Mouse (Mus musculus): Measurements from ENCODE around the gene Tdrd6.

Tdrd6 gene

DNA sequence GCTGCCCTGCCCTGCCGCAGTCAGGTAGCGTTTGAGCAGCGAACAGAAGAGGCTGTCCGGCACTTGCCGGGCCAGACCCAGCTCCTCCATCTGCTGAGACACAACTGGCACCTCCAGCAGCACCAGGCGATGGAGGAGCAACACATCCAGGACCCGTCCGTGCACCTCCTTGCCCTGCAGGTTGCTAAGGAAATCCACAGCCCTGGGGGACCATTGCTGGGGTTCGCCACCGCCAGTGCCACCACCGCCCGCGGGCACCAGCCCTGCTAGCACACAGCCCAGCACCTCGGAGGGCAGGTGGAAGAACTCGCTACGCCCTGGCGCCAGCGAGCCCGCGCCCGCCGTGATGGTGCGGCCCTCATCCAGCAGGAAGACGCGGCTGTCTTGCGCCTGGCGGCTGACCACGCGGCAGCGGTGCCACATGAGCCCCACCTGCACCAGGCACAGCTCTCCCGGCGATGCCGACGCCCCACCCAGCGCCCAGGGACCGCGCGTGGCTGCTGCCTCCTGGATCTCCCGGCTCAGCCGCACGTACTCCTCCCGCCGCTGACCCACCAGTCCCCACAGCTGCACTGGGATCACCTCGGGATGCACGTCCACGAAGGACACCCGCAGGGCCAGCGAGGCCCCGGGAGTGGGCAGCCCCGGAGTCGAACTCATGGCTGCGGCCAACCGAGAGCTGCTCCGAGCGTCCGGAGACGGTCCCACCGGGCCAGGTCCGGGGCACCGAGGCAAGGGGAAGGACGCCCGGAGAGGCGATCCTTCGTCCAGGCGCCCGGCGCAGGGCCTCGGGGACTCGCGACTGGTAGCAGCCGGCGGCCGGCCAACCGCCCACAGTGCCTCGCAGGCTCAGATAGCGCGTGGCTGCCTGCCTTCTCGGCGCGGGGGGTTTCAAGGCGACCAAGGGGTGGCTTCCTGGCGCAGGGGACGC lies at the start of gene Tdrd6:
TSS of gene Tdrd6 (minus strand) at position 804 of the 931 bp plus-strand sequence.
- DNase-seq (ENCODE audit: low read depth, low spot score), result no peak

DNA sequence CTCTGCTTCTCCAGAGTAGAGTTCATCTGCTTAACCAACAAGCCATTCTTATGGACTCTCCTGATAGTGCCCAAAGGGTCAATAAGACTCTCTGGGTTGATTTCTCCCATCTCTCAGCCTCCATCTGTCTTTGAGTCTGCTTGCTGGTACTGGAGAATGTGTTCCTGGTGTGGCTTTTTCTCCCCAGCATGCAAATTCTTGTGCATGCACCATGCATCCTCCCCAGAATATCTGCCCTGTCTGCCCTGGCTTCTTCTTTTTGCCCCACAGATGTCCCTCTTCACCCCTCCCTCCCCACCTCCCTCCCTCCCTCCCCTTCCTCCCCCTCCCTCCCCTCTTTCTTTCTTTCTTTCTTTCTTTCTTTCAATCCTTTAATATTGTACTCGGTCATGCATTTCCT lies 47.2 kb upstream of the Tdrd6 start:
- DNase-seq (ENCODE audit: low read depth, low spot score), result no peak

DNA sequence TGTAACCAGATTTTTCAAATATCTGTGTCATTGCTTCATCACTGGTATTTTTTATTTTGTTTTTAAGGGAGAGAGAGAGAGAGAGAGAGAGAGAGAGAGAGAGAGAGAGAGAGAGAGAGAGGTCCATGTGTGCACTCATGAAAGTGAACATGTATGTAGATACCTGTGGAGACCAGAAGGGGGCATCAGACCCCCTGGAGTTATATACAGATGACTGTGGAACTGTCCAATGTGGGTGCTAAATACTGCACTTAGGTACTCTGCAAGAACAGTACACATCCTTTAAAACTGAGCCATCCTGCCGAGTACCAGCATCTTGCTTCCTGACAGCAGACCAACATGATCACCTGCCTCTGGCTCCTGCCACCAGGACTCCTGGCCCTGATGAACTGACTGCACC lies 46.1 kb upstream of the Tdrd6 start:
- no peak for DNase-seq (ENCODE audit: low read depth, low spot score)

DNA sequence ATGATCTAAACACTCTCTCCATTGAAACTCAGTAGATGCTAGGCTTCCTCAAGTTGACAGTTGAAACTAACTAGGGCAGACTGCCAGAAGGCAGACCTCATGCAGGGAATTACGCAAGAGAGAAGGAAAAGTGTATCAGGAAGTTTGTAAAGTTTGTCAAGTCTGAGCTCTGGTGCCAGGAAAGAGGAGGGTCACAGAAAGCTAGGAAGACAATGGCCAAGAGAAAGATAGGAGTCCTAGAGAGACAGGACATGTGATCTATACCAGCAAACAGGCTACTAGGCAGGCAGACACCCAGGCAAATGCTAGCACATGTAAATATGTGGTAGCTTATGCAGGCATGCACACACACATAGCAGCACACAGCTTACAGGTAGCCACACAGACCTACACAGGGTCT lies 45.1 kb upstream of the Tdrd6 start:
- DNase-seq (ENCODE audit: low read depth, low spot score), result no peak

DNA sequence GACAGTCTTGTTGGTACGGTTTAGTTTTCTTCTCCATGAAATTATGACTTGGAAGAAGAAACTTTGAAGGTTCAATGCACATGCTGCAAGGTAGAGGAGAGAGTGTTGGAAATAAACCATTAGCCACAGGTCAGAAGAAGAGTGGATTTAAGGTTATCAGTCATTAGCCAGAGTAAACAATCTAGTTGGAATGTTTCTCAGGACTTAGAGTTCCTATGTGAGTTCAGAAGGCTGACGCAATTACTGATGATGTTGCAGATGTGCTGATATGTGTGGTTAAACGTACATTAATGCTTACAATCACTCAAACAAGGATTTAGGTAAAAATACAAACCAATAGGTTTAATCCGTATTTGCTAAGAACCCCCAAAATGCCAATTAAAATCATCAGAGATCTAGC lies 41.8 kb upstream of the Tdrd6 start:
- no peak for DNase-seq (ENCODE audit: low read depth, low spot score)

DNA sequence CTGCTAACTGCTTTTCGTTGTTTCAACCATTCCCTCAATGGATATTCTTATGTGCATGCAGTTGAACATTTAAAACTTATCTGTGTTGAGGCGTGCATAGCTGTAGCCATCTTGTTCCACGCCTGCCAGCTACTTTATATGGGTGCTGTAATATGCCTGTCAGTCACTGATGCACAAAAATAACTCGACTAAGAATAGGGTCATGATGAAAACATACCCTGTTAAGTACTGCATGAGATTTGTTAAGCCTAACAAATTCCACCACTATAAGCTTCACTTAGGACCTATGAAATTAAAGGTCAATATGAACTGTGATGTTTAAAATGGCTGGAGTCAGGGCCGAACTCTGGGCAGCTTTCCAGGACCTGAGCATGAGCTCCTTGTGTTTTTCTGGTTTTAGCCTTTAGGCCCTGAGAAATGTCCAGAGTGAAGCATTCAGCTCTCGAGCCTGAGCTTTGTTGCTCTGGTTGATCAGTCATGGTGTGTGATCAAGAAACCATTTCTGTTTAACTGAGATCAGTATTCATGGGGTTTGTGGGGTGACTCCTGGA lies 39.1 kb upstream of the Tdrd6 start:
- DNase-seq (ENCODE audit: low read depth, low spot score), result peak; percentile 49

DNA sequence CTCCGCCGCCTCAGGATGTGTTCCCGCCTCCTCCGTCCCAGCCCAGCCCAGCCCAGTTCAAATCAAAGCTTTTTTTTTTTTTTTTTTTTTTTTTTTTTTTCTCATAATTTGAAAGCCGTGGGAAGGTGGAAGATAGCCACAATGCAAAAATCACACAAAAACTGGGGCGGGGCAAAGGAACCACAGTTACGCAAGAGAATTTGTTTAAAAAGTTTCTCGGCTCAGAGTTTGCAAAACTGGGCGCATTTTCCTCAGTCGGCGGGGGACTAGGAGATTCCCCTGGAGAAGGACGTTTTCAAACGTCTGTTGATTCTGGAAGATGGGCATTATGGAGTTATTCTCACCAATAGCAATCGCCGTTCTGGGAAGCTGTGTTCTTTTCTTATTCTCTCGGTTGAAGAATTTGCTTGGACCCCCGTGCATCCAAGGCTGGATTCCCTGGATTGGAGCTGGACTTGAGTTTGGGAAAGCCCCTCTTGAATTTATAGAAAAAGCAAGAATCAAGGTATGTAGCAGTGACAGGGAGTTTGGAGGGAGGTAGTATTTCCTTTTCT lies 37.3 kb upstream of the Tdrd6 start, which contains the start of gene Cyp39a1:
TSS of gene Cyp39a1 (plus strand) at position 136 of the 554 bp plus-strand sequence.
- DNase-seq (ENCODE audit: low read depth, low spot score), result no peak

DNA sequence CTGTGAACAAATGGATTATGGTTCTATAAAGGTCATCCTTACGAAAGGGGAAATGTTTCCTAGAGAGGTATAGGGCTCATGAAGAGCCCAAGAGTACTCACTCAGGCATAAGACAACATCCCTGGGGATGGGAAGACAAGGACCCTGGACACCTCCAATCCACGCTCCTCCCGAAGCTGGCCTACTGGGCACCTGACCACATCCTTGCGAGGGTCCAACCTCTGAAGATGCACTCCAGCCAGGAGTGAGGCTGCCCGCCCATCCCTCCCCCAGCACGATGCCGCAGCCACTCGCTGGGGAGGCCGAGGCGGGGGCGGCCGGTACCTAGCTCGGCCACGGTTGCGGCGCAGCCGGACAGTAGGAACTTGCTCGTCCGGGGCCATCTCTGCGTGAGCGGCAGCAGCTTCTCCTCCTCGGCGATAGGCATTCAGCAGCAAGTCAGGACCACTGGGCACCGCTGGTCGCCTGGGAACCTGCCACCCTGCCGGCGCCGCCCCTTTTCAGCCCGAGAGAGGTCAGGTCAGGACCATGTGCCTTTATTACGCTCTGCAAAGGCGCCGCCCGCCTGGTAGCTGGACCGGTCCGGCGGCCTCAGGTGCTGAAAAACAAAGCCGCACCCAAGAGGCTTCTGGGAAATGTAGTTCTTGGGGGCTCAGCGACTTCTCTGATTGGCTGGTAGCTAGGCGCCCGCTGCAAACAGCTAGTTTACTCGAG lies 36.6 kb upstream of the Tdrd6 start, which contains the start of gene Slc25a27:
TSS of gene Slc25a27 (minus strand) at position 639 of the 714 bp plus-strand sequence.
- DNase-seq (ENCODE audit: low read depth, low spot score), result peak; percentile 92

DNA sequence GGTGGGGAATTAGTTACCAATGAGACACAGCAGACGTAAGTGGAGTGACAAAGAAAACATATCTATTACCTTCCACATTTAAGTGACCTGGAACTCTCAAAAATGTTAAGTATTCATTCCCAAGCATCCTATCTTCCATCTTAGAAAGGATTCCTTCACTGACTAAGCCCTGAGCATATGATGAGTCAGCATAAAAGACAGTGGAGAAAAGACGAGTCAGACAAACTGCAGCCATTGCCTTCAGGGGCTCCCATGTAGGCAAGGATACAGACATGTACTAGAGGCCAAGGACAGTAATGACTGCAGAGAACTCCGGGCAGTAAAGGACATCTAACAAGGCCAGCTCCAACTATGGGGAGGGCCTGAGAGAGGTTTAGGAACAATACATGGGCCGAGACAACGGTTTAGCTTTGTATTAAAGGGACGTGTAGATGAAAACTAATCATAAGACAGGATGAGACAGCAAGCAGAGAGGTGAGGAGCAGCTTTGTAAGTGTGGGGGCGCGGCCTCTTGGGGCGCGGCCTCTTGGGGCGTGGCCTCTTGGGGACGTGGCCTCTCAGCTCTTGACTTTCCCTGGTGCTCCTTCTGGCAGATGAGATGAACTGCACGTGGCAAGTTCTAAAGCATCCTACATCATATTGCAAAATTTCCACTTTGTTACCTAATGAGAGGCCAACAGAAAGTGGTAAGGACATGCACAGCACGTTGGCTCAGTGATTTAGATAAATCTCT lies 21.4 kb upstream of the Tdrd6 start:
- DNase-seq (ENCODE audit: low read depth, low spot score), result no peak

DNA sequence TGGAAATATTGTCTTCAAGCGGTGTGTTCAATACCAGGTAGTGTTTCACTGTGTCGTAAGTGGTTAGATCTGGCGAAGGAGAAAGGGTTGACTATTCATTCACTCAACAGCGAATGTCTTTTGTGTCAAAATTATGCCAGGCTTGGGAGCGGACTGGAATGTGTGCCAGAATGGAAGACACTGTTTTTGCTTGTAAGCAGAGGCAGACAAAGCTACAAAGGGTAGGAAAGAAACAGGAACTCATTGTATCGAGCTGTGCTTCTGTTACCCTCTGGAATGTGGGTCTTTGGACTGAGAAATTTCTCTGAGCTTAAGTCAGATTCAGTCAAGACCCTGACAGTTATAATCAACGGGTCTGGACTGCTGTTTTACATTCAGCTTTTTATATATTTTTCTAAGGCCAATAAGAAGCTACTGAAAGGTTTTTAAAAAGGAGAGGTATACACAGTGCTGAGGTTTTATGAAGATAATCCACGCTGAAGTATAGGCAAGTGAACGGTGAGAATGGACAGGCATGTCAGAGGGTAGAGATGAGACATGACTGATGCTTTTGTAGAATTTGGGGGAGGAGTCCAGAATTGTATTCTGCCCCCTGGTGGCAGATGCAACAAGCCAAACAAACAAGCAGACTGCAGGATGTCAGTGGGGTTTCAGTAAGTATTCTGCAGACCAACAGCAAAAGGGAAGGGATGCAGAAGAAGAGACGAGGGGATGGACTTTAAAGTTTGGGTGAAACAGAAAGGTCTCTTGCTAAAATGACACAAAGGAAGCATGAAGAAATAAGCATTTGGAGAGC lies 19.7 kb upstream of the Tdrd6 start:
- no peak for DNase-seq (ENCODE audit: low read depth, low spot score)

DNA sequence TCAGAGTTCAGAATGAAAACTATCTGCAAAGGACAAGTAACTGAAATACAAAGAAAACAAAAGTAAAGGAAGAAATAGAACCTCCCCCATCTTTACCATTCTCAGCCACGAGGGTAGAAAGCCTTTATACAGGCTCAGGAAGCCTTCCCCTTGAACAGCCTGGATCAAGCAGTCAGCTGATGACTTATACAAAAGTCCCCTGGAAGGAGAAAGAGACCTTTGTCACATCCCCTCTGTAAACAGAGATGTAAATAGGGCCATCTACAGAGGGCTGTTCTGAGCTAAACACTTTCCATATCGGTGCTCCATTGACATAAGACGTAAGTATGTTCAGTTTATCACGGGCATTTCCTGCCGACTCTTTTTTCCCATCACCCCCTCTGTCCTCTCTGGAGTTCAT lies 16.8 kb upstream of the Tdrd6 start:
- no peak for DNase-seq (ENCODE audit: low read depth, low spot score)

DNA sequence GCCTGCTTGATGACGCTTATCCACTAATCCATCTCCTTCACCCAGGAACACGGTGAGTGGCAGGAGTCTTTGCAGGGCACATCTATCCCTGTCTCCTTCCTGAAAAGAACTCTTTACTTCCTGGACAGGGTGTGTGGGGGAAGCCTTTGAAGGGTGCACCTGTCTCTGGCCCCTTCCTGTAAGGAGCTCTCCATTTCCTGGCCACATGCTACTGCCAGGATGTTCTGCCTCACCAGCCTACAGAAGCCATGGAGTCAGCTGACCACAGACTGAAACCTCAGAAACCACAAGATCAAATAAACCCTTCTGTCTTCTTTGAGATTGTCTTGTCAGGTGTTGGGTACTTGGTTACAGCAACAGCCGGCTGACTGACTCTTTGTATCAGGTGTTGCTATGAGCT lies 15.0 kb upstream of the Tdrd6 start:
- DNase-seq (ENCODE audit: low read depth, low spot score), result no peak

DNA sequence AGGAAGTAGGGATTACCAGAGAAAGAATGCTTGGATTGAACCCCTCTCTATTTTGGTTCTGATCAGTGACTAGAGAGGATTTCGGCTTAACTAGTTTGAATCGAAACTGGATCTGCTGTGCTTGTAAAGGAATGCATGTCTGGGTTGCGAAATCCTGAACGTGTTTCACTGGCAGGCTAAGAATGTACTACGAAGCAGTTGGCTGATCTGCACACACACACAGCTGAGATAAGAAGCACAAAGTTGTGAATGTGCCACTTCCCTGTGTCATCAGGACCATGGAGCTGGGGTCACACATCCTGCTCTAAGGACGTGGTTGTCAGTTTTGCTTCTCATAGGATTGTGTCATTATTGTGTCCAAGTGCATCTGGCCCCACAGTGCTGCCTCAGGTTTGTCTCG lies 14.3 kb upstream of the Tdrd6 start:
- peak; percentile 43 for DNase-seq (ENCODE audit: low read depth, low spot score)

DNA sequence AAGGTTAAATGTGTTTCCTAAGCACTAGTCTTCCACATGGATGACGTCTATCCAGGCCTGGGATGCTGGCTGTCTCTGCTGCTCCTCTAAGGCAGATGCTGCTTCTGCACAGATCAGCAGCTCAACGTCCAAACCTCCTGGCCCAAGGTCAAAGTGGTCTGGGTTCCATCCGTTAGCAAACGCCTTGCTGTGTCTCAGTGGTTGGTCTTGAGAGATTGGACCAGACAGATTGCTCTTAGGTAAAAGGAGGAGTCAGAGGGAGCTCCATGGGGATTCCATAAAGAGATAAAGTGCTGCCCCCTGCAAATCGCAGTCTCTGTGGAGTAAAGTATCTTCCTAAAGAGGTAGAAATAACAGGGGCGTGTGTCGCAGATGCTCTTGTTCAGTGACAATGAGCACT lies 13.1 kb upstream of the Tdrd6 start:
- DNase-seq (ENCODE audit: low read depth, low spot score), result no peak

DNA sequence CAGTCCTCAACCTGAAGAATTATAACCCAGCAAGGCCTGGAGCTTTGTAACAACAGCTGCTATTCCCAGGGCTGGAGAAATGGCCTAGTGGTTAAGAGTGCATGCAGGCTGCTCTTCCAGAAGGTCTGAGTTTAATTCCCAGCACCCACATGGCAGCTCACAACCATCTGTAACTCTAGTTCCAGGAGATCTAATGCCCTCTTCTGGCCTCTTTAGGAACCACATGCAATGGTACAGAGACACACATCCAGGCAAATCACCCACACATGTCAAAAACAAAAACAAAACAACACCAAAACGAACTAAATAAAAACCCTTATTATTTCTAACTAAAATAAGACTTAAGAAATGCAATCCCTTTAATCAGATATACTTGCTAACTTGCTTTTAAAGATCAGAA lies 10.7 kb upstream of the Tdrd6 start:
- DNase-seq (ENCODE audit: low read depth, low spot score), result no peak

DNA sequence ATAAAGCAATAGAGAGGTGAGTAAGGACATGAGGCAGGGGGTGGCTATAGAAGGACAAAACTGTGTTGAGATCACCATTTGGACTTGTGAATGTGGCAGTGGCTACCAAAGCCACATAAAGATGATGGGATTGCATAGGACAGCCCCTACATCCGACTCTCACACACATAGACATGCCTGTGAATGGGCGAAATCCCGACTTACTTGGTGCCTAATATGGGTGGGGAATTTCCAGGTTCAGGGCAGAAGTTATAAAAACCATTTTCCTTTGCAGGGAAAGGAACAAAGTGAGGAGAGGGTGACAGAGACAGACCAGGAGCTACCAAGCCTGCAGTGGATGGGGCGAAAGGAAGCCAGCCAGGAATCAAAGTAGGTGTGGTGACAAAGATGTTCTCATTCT lies 7.0 kb upstream of the Tdrd6 start:
- no peak for DNase-seq (ENCODE audit: low read depth, low spot score)

DNA sequence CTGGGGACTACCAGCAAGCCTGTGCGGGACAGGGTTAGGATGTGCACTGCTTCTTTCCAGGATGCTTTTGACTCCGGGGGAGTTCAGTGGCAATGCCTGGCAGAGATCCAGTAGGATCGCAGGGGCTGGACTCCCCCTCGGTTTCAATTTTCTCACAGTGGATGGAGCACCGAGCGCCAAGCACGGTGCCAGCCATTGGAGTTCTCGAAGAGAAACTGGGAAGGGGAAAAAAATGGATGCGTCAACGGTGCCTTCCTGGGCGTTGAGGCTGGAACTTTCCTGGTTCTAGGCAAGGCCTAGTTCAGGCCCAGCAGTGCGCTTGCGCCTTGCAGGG lies 295 bp upstream of the Tdrd6 start:
- DNase-seq (ENCODE audit: low read depth, low spot score), result no peak

DNA sequence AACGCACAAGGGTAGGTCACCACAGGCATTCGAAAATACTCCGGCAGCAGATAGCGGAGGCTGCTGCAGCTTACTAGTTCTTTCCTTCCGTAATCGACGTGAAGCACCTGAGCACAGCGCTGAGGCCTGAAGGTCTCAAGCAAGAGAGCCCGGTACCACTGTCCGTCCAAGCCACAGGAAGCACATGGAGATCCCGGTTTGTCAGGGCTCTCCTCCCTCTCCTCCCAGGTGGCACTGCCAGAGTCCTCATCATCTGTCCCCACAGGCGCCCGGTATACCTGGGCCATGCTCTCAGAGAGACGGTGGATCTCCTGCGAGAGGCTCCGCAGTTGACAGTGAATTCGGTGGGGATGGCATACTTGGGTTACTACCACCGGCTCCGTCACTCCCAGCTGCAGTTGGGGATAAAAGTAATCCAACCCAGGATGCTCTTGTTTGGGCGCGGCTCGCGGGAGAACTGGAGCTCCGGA lies 1.0 kb downstream of the Tdrd6 start:
- no peak for DNase-seq (ENCODE audit: low read depth, low spot score)

DNA sequence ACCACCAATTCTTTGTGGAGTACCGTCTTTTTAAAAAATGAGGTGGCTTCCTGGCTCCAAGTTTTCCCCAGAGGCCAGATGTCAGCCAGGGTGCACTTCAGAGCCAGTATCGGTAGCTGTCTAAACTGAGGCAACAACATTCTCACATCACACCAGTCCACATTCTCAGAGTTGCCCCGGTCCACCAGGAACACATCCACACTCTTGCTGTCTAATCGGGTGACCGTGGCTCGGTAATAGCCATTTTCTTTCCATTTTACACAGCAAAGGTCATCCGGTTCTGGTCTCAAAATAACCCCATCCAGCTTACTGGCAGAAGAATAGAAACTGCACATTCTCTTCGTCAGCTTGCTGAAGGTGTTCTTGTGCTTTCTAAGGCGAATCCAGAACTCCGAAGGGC lies 1.9 kb downstream of the Tdrd6 start:
- no peak for DNase-seq (ENCODE audit: low read depth, low spot score)

DNA sequence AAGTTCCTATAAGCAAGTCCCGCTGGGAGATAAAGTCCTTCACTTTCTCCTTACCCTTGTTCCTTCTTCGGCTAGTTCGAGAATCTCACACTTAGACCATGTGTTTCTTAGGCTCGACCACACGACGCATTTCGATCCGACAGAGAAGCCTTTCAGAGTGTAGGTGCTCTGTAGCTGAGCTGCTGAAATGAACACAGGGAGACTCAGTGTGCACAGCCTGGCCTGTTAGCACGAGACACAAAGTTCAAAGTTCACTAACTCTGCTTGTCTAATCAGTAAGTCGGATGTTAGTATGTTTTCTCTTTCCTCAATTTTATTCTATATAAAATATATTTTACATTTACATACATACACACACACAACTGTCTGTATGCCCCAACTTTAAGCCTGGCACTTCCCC lies 8.0 kb downstream of the Tdrd6 start:
- DNase-seq (ENCODE audit: low read depth, low spot score), result no peak

DNA sequence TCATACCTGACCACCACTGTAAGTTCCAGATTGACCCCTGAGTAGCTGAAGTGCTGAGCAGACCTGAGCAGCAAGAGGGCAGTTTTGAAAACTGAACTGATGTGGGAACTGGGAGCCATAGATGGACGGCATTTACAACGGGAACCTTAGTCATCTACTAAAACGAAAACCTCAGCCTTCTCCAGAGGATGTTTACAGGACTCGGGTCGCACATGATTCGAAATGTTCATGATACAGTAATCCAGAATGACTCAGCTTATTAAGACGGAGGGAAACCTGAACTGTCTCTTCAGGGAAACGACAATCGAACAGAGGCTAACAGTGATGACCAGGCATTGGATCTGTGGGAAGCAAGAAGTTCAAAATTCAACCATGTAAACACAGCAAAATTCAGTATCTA lies 10.9 kb downstream of the Tdrd6 start:
- DNase-seq (ENCODE audit: low read depth, low spot score), result no peak

All from skeletal muscle tissue, adult 2 months (tissue).